Mouse (Mus musculus): ENCODE results near the gene Noc3l.
A peak's percentile ranks its signal among the peaks of the same experiment; 100 is the strongest.

The Noc3l gene

DNA sequence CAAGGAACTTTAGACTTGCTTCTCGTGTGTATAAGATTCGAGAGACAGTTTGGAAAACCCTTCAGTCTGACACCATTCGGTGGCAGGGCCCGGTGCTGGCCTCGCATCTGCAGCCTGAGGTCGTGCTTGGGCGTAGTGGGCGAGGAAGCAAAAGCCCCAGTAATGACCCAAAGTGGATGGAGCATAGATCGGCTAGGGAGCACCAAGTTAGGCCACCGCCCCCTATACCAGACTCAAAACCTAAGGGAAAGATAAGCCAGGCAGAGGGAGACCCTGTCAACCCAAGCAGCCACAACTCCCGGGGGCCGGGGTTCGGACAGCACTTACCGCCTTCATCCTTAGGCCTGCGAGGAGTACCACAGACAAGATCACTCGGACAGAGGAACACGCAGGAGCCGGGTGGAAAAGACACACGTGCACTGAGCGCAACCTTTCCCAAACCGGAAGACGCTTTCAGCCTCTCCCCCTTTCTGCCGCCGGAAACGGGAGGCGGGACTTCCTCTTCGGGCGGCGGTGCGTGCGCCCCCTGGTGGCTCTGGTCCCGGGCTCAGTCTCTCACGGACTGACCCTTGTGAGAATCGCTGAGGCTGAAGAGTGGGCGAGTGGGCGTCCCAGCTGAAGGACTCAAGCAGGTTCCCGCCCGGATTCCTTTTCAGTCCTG lies at the start of gene Noc3l:
TSS of gene Noc3l (minus strand) at position 472 of the 661 bp plus-strand sequence.
- peak; percentile 83 to 96 for DNase-seq

- no peak for DNase-seq
Measured at GRCm38 (mm10) chr19:38862523-38862922, 43.5 kb upstream of the Noc3l start.

- no peak for DNase-seq
Measured at GRCm38 (mm10) chr19:38858224-38858623, 39.2 kb upstream of the Noc3l start.

GRCm38 (mm10) chr19:38846373-38846772 lies 27.3 kb upstream of the Noc3l start:
- DNase-seq = no peak

- DNase-seq = no peak
Measured at GRCm38 (mm10) chr19:38844817-38845216, 25.8 kb upstream of the Noc3l start.

- DNase-seq = peak in 1 of 2 experiments; percentile 15
Measured at GRCm38 (mm10) chr19:38837171-38837641, 18.2 kb upstream of the Noc3l start.

GRCm38 (mm10) chr19:38836438-38837170 lies 17.6 kb upstream of the Noc3l start, which contains the start of gene Tbc1d12:
Tbc1d12 (plus strand) TSS chr19:38836579.
- DNase-seq = peak; percentile 83 to 92

- no peak for DNase-seq
Measured at GRCm38 (mm10) chr19:38836084-38836437, 17.0 kb upstream of the Noc3l start.

- DNase-seq = no peak
Measured at GRCm38 (mm10) chr19:38833224-38833623, 14.2 kb upstream of the Noc3l start.

DNA sequence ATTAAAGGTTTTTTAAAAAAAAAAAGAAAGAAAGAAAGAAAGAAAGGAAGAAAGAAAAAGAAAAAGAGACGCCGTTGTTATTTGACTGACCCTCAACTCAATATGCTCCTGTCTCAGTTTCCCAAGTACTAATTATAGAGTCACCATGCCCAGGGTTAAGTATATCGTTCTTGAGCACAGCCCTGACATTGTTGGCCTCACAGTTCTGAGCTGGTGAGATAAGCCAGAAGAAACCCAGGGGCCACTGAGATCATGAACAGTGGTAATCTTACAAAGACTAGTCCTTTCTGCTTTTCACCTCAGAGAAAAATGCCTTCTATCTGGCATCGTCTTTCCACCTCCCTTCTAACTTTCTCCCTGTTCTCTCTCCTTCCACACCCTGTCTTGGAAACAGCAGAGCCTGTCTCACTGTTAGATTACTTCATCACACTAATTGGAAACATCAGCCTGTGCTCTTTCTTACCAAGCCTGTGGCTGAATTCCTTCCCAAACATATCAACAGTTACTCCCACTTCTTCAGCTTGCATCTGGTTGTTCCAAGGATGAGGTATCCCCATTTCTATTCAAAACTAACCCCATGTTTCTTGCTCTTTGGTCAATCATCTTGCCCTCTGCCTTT lies 1.3 kb upstream of the Noc3l start:
- DNase-seq = no peak

DNA sequence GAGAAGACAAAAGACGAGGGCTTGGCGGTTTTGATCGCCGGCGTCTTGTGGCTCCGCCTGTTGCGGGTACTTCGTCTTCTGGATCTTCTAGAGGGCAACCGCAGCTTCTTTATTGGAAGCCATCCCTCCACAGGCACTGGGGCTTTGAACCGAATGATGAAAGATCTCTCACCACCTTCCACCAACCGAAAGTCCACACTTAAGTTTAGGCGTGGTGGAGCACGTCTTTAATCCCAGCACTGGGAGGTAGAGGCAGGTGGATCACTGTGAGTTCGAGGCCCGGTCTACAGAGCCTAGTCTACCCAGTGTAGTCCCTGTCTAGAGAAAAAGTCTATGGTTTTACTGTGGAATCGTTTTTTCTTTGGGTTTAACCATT lies 378 bp upstream of the Noc3l start:
- no peak for DNase-seq

- DNase-seq = no peak
Measured at GRCm38 (mm10) chr19:38818191-38818590, 846 bp downstream of the Noc3l start.

DNA sequence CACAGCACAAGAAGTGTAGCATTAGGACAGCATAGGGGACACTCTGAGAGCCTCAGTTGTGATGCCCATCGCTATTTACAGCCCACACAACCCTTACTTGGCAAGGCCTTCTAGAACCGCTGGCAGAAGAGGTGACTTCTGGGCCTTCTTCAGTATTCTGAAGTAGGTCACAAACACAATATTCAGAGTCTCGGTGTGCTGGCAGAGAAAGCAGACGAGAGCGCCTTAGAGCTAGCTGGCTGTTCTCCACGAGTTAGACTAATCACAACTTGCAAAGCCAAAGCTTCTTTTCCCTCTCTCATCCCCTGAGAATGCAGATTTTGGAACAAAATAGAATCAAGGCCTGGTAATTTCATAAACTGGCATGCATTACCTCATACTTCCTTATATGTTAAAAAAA lies 20.2 kb downstream of the Noc3l start:
- no peak for DNase-seq

GRCm38 (mm10) chr19:38798291-38798690 lies 20.7 kb downstream of the Noc3l start:
- DNase-seq = no peak

- DNase-seq = no peak
Measured at GRCm38 (mm10) chr19:38796546-38796945, 22.5 kb downstream of the Noc3l start.

- no peak for DNase-seq
Measured at GRCm38 (mm10) chr19:38793563-38794045, 25.4 kb downstream of the Noc3l start.

DNA sequence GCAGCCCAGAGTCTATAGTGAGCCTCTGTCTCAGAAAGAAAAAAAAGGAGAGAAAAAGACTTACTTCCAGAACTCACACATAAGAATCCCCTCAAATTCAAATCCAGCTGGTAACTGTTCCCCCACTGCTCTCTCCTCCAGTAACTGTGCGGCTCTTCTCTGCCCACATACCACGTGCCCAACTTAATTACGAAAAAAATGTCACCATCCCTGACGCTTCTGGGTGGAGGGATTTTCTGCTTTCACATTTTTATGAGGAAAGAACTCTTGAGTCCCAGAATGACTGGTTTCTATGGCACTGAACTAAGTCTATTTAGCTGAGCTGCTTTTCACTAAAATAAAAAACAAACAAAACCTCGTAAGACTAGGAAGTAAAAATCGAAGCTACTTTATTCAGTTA lies 31.3 kb downstream of the Noc3l start:
- DNase-seq = no peak

GRCm38 (mm10) chr19:38783542-38783941 lies 35.5 kb downstream of the Noc3l start:
- DNase-seq = no peak

- no peak for DNase-seq
Measured at GRCm38 (mm10) chr19:38778805-38779204, 40.2 kb downstream of the Noc3l start.

GRCm38 (mm10) chr19:38775548-38775947 lies 43.5 kb downstream of the Noc3l start:
- DNase-seq = no peak

- DNase-seq = no peak
Measured at GRCm38 (mm10) chr19:38766306-38766705, 52.7 kb downstream of the Noc3l start.

DNA sequence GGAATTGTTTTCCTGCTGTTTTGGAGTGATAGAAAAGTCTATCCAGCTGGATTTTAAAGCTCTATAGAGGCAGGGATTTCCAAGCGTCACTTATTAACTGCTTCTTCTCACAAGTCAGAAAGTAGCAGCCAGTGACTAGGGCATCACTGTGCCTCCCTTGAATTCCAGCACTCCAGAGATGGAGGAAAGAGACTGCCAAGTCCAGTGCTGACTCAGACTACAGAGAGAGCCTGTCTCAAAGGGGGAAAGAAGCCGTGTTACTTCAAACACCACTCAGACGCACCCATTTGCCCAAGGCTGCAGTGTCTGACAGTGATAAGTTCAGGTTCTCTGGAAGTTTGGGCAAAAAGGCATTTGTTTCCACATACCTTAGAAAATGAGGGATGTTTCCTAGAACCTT lies 58.6 kb downstream of the Noc3l start:
- no peak for DNase-seq

- no peak for DNase-seq
Measured at GRCm38 (mm10) chr19:38758685-38759472, 60.2 kb downstream of the Noc3l start.

Measured in spleen, adult 18-20 months (tissue).